Mouse (Mus musculus) thymus, adult 2 months (tissue): ENCODE measurements at regions not wholly inside any gene's neighbourhood (a gene's known extent, or its start where the extent isn't known, plus 50 kb on each side); places are given as distances from the start of the nearest gene placed in this dataset.

Source experiments
- CTCF ChIP-seq: fragments of 200-500 bp; IDR thresholded peaks from 2 replicates; pipeline ENCODE4 v1.5.1; 2012; ENCODE audit warnings: mild to moderate bottlenecking, control low read depth, low read length, moderate library complexity, borderline replicate concordance; ENCODE audit not compliant: control insufficient read depth, poor library complexity, insufficient read depth; ENCODE audit errors: extremely low read depth
- POLR2A ChIP-seq: fragments of 200-500 bp; IDR thresholded peaks from 2 replicates; pipeline ENCODE4 v1.6.1; 2012; ENCODE audit warnings: mild to moderate bottlenecking, low read length, control low read depth, moderate library complexity; ENCODE audit not compliant: control insufficient read depth, poor library complexity, insufficient read depth; ENCODE audit errors: extremely low read depth

DNA sequence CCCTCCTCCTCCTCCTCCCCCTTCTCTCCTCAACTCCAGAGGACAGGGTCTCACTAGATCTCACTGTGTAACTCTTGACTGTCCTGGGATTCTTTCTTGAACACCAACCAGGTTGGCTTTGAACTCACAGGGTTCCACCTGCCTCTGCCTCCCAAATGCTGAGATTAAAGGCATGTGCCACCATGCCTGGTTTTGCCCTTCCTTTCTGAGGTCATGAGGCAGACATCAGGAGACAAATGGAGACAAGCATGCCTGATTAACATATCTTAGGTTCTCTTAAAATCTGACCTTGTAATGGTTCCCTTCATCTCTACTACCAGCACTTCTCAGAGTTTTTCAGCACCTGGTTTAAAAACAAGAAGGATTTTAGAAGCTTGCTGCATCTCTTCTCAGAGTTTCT is 143.5 kb downstream of the Gm10260 start:
- TF ChIP-seq POLR2A = no peak
- TF ChIP-seq CTCF = no peak
